8 mouse cellular contexts compared by ENCODE assay signal in the genomic region with DNA sequence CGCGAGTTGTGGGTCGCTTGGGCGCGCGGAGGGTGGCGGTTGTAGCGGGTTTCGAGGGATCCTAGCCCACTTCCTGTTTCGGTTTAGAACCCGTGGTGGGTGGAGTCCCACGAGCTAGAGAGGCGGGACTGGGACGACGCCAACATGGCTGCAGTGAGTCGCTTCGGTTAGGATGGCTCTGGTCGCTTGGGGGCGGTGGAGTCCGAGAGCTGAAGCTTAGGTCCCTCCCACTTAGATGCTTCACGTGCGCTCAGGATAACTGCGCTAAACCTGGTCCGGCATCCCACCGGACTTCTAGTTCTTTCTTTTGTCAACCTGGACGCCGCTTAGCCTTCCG. TPM values are rescaled to one million over a fixed set of nuclear protein-coding genes. Genes with fewer than 3 reads are reported as not detected.
DNase-seq lines count a peak whose midpoint lies in the region; ATAC-seq and TF ChIP-seq lines count a peak whose summit lies in the region.

A gene (minus strand): TSS at position 117 of the 337 bp plus-strand sequence.

- H3K9ac ChIP-seq in MEL (ENCODE audit: control insufficient read depth, low read depth, low read length, poor library complexity, severe bottlenecking) = peak within 1 kb of the TSS; percentile 82
- peak within 1 kb of the TSS; percentile 74 for H3K9ac ChIP-seq in forebrain, embryonic 16.5 days (replicated peaks; ENCODE audit: low read depth, low read length)
- H3K9ac ChIP-seq in lung, embryonic 15.5 days = peak within 1 kb of the TSS; percentile 52

- peaks cover 4 to 9% of the 10 kb centered on the region in 2 experiments; a peak in 3 of 4 replicates for H3K4me1 ChIP-seq in MEL (ENCODE audit: control insufficient read depth in 1 of 2, insufficient read depth in 2 of 2, low read length in 2 of 2)
- H3K4me1 ChIP-seq in forebrain, embryonic 16.5 days (replicated peaks; ENCODE audit: control insufficient read depth, insufficient read depth, low read length) = no peaks in the 10 kb centered on the region
- no peaks in the 10 kb centered on the region for H3K4me1 ChIP-seq in lung, embryonic 15.5 days

- 12% methylated on average over 28 of the region's 28 CpGs for WGBS in forebrain, embryonic 16.5 days
- WGBS in lung, embryonic 15.5 days = 17% methylated on average over 28 of the region's 28 CpGs

- peak within 1 kb of the TSS; percentile 56 for H3K4me2 ChIP-seq in forebrain, embryonic 16.5 days (ENCODE audit: low read length)
- peak within 1 kb of the TSS; percentile 55 for H3K4me2 ChIP-seq in lung, embryonic 15.5 days

- DNase-seq in MEL (ENCODE audit: low read depth, low spot score) = peak; percentile 99
- peak; percentile 83 for DNase-seq in cerebellum, adult 18-20 months
- DNase-seq in heart, postnatal 4 days = peak; percentile 91
- peak; percentile 58 to 75 for DNase-seq in layer of hippocampus, adult 8-10 months (ENCODE audit: low spot score in 2 of 2)
- peak; percentile 73 for DNase-seq in ovary, postnatal 14 days (ENCODE audit: low spot score)
- DNase-seq in thymus, postnatal 14 days = peak; percentile 88

- H3K79me2 ChIP-seq in MEL (ENCODE audit: control insufficient read depth, insufficient read depth, low read length, poor library complexity) = peaks cover 10% of the 10 kb centered on the region

- no peaks in the 10 kb centered on the region for H3K9me3 ChIP-seq in MEL (replicated peaks; ENCODE audit: insufficient read depth, low read length)
- H3K9me3 ChIP-seq in forebrain, embryonic 16.5 days (ENCODE audit: control insufficient read depth, low read length) = no peaks in the 10 kb centered on the region
- H3K9me3 ChIP-seq in lung, embryonic 15.5 days = no peaks in the 10 kb centered on the region

- H3K4me3 ChIP-seq in MEL (ENCODE audit: control insufficient read depth in 1 of 2, insufficient read depth in 1 of 2, low read depth in 2 of 2, low read length in 2 of 2) = peak within 1 kb of the TSS; percentile 65 to 89
- H3K4me3 ChIP-seq in forebrain, embryonic 16.5 days (replicated peaks; ENCODE audit: low read length) = peak within 1 kb of the TSS; percentile 66
- H3K4me3 ChIP-seq in lung, embryonic 15.5 days = peak within 1 kb of the TSS; percentile 64

- peak in 1 of 2 experiments; percentile 57; a peak in 1 of 4 replicates for TF ChIP-seq EP300 in MEL (IDR thresholded peaks at IDR 0.05; ENCODE audit: low read depth in 1 of 2, low read length in 2 of 2)

- peak; percentile 99 for ATAC-seq in forebrain, embryonic 16.5 days
- ATAC-seq in lung, embryonic 15.5 days (ENCODE audit: borderline replicate concordance, extremely low read depth, low FRiP score, low TSS enrichment) = peak; percentile 98

- H3K36me3 ChIP-seq in MEL (ENCODE audit: control insufficient read depth in 1 of 2, insufficient read depth in 2 of 2, low read length in 2 of 2) = peaks cover 0 to 20% of the 10 kb centered on the region in 2 experiments; a peak in 3 of 4 replicates
- H3K36me3 ChIP-seq in forebrain, embryonic 16.5 days (ENCODE audit: control insufficient read depth, insufficient read depth) = no peaks in the 10 kb centered on the region
- no peaks in the 10 kb centered on the region for H3K36me3 ChIP-seq in lung, embryonic 15.5 days

- TF ChIP-seq CTCF in MEL (IDR thresholded peaks at IDR 0.05 in 2 of 3, conservative IDR thresholded peaks at IDR 0.05 in 1 of 3; ENCODE audit: control insufficient read depth in 1 of 3, insufficient read depth in 1 of 3, low read depth in 2 of 3, low read length in 3 of 3, poor library complexity in 1 of 3, severe bottlenecking in 1 of 3) = peak; percentile 28 to 92 (median 83); a peak in 5 of 6 replicates

- TF ChIP-seq RAD21 in MEL (IDR thresholded peaks at IDR 0.05; ENCODE audit: low read depth, low read length) = peak; percentile 94

- no peaks in the 10 kb centered on the region for H3K27me3 ChIP-seq in MEL (ENCODE audit: control insufficient read depth in 1 of 2, insufficient read depth in 2 of 2, low read length in 2 of 2)
- H3K27me3 ChIP-seq in forebrain, embryonic 16.5 days (replicated peaks; ENCODE audit: control insufficient read depth, insufficient read depth, low read length) = no peaks in the 10 kb centered on the region
- H3K27me3 ChIP-seq in lung, embryonic 15.5 days = no peaks in the 10 kb centered on the region

- TF ChIP-seq POLR2A in MEL (IDR thresholded peaks at IDR 0.05; ENCODE audit: control insufficient read depth in 1 of 2, insufficient read depth in 1 of 2, low read depth in 1 of 2, low read length in 2 of 2, poor library complexity in 1 of 2) = peak; percentile 51 to 70; a peak in 3 of 4 replicates

- H3K27ac ChIP-seq in MEL (ENCODE audit: control insufficient read depth, low read depth, low read length) = peak within 1 kb of the TSS; percentile 59
- no peak within 1 kb of the TSS for H3K27ac ChIP-seq in forebrain, embryonic 16.5 days (ENCODE audit: low read length)
- peak within 1 kb of the TSS; percentile 37 for H3K27ac ChIP-seq in lung, embryonic 15.5 days

TF ChIP-seq in MEL, 35 proteins besides CTCF, POLR2A, EP300 and RAD21:
- no peak for TF ChIP-seq MAFK (IDR thresholded peaks at IDR 0.05; ENCODE audit: borderline replicate concordance, low read depth, low read length)
- no peak for TF ChIP-seq NRF1 (IDR thresholded peaks at IDR 0.05; ENCODE audit: insufficient read depth, low read depth, low read length, poor library complexity, severe bottlenecking)
- TF ChIP-seq KAT2A (conservative IDR thresholded peaks at IDR 0.05; ENCODE audit: low read depth, low read length) = no peak
- no peak for TF ChIP-seq ZMIZ1 (IDR thresholded peaks at IDR 0.05; ENCODE audit: low read depth, low read length)
- no peak; the same call in 1 of the 2 replicates for TF ChIP-seq E2F4 (IDR thresholded peaks at IDR 0.05; ENCODE audit: borderline replicate concordance, low read depth, low read length)
- no peak for TF ChIP-seq CHD2 (IDR thresholded peaks at IDR 0.05; ENCODE audit: low read length)
- TF ChIP-seq CHD1 (IDR thresholded peaks at IDR 0.05; ENCODE audit: low read depth, low read length) = no peak
- peak; percentile 55 for TF ChIP-seq NELFE (IDR thresholded peaks at IDR 0.05; ENCODE audit: low read depth, low read length)
- TF ChIP-seq HCFC1 (IDR thresholded peaks at IDR 0.05; ENCODE audit: low read depth, low read length) = peak; percentile 60; the same call in 1 of the 2 replicates
- peak; percentile 86 for TF ChIP-seq MYC (IDR thresholded peaks at IDR 0.05; ENCODE audit: low read depth, low read length)
- TF ChIP-seq ZNF384 (IDR thresholded peaks at IDR 0.05; ENCODE audit: low read depth, low read length) = 0 out of 2 replicates have a peak, but pooled peaks have one; percentile 50
- TF ChIP-seq JUND (IDR thresholded peaks at IDR 0.05; ENCODE audit: low read depth, low read length) = no peak
- TF ChIP-seq GABPA (IDR thresholded peaks at IDR 0.05; ENCODE audit: low read depth, low read length) = no peak
- TF ChIP-seq UBTF (IDR thresholded peaks at IDR 0.05; ENCODE audit: borderline replicate concordance, insufficient read depth, low read depth, low read length) = no peak
- TF ChIP-seq MAX (IDR thresholded peaks at IDR 0.05; ENCODE audit: low read length) = peak; percentile 87
- TF ChIP-seq MAZ (IDR thresholded peaks at IDR 0.05; ENCODE audit: low read depth, low read length) = no peak
- peak; percentile 48 for TF ChIP-seq TCF12 (IDR thresholded peaks at IDR 0.05; ENCODE audit: low read depth, low read length)
- TF ChIP-seq USF1 (IDR thresholded peaks at IDR 0.05; ENCODE audit: low read depth, low read length) = peak; percentile 80
- TF ChIP-seq TBP (IDR thresholded peaks at IDR 0.05; ENCODE audit: low read depth, low read length) = peak; percentile 60
- TF ChIP-seq SMC3 (IDR thresholded peaks at IDR 0.05; ENCODE audit: low read depth, low read length) = peak; percentile 78
- TF ChIP-seq POLR2AphosphoS5 (IDR thresholded peaks at IDR 0.05; ENCODE audit: borderline replicate concordance, low read depth, low read length) = no peak
- peak; percentile 53; the same call in 1 of the 2 replicates for TF ChIP-seq RCOR1 (IDR thresholded peaks at IDR 0.05; ENCODE audit: low read depth, low read length)
- TF ChIP-seq SIN3A (IDR thresholded peaks at IDR 0.05; ENCODE audit: low read length) = peak; percentile 46
- TF ChIP-seq ELF1 (IDR thresholded peaks at IDR 0.05; ENCODE audit: low read depth, low read length) = peak; percentile 94
- 0 out of 2 replicates have a peak, but pooled peaks have one; percentile 28 for TF ChIP-seq MEF2A (IDR thresholded peaks at IDR 0.05; ENCODE audit: extremely low read depth, insufficient replicate concordance, low read depth, low read length, poor library complexity, severe bottlenecking)
- TF ChIP-seq MYB (IDR thresholded peaks at IDR 0.05; ENCODE audit: low read depth, low read length) = peak; percentile 58; the same call in 1 of the 2 replicates
- peak; percentile 77 for TF ChIP-seq ZC3H11A (IDR thresholded peaks at IDR 0.05; ENCODE audit: low read depth, low read length)
- no peak for TF ChIP-seq ZKSCAN1 (IDR thresholded peaks at IDR 0.05; ENCODE audit: low read depth, low read length)
- TF ChIP-seq USF2 (IDR thresholded peaks at IDR 0.05; ENCODE audit: borderline replicate concordance in 1 of 2, insufficient read depth in 1 of 2, low read depth in 1 of 2, low read length in 2 of 2) = no peak
- no peak; the same call in 1 of the 2 replicates for TF ChIP-seq GATA1 (IDR thresholded peaks at IDR 0.05; ENCODE audit: low read depth, low read length)
- no peak; the same call in 1 of the 2 replicates for TF ChIP-seq ETS1 (IDR thresholded peaks at IDR 0.05; ENCODE audit: low read depth, low read length)
- TF ChIP-seq TAL1 (IDR thresholded peaks at IDR 0.05; ENCODE audit: low read length) = no peak
- TF ChIP-seq MXI1 (IDR thresholded peaks at IDR 0.05; ENCODE audit: low read depth, low read length) = peak; percentile 95
- peak; percentile 67; the same call in 1 of the 2 replicates for TF ChIP-seq POLR2AphosphoS2 (IDR thresholded peaks at IDR 0.05; ENCODE audit: low read length)
- TF ChIP-seq BHLHE40 (IDR thresholded peaks at IDR 0.05; ENCODE audit: borderline replicate concordance, low read depth, low read length) = peak; percentile 99

RNA-seq across cellular contexts. Expression of the gene that starts here (rescaled TPM):
- total RNA-seq in MEL (2012; rRNA removed) = 24.6 and 26.2 TPM in 2 replicates
- polyA plus RNA-seq in MEL (2012; ENCODE audit: insufficient read depth in 1 of 2, insufficient read length in 2 of 2, low read depth in 1 of 2, low replicate concordance in 2 of 2, missing spikeins in 1 of 2) = 10 to 100 TPM; 34.4 to 49.5 TPM
- polyA plus RNA-seq in forebrain, embryonic 16.5 days (2015; fragmentation: Nextera tagmentation; extraction: Ambion mirVana) = 18.6 and 19.8 TPM in 2 replicates
- 10 to 100 TPM; 10.1 to 10.5 TPM for total RNA-seq in heart, postnatal 4 days (2021)
- total RNA-seq in layer of hippocampus, adult 8-10 months (2022) = 10 to 100 TPM; 27.7 to 32.7 (median 30.0) TPM
- polyA plus RNA-seq in lung, embryonic 15.5 days (2015; fragmentation: Nextera tagmentation; extraction: Ambion mirVana) = 13.2 and 14.1 TPM in 2 replicates
